Mouse (Mus musculus) left cerebral cortex, postnatal 10 days (tissue): Measurements from ENCODE around the gene Os9. TPM values are rescaled to one million over a fixed set of nuclear protein-coding genes. Genes with fewer than 3 reads are reported as not detected.

ENCODE experiments used
- DNase-seq, 2 experiments: peaks; one replicate each; pipeline ENCODE4 v3.0.0; 2021 to 2022; ENCODE audit warnings: low spot score in 2 of 2, mixed read lengths in 1 of 2; ENCODE audit errors: extremely low spot score in 1 of 2
- intact Hi-C: fragments of 180-260 bp; cut with DNase I; formaldehyde crosslinking; loops from one replicate; pipeline ENCODE4 v1.15.1; 2025
- total RNA-seq, 2 experiments: library from RNA; stranded (reverse); gene quantifications; 2 replicates each; pipeline ENCODE4 v1.2.3; 2021

Gene Os9
- total RNA-seq, 2 experiments from 2014 or later: 103 to 107 TPM

DNA sequence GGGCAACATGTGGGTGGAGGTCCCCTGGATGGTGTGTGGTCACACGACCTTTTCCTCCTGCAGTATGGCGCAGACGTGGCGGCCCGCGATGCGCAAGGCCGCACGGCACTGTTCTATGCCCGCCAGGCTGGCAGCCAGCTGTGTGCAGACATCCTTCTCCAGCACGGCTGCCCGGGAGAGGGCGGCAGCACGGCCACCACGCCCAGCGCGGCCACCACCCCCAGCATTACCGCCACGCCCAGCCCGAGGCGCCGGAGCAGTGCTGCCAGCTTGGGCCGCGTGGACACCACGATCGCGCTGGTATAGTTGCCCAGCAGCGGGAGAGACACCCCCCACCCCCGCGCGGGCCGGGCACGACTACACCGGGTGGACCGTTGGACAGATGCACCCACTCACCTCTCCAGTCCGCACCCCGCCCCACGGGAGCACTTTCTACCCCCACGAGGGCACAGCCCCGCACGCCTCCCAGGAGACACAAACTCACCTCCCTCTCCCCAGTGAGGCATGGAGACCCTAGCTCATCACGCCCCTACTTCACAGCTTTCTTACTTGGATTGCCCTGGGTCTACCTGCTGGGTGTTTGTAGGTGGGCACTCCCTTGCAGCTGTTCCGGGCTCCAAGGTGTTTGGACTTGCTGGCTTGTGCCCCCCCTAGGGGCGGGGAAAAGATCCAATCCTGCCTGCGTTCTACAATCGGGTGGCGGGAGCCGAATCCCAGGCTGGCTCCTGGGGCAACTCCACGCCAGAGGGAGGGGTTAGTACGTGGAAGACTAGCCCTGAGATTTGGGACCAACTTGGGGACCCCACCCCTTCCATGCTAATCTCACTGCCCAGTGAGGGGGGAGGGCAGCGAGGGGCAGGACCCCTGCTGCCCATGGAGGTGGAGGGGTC lies 29.2 kb downstream of the Os9 start:
- peak in 1 of 2 experiments; percentile 71 for DNase-seq
- intact Hi-C loops: no loop called here

DNA sequence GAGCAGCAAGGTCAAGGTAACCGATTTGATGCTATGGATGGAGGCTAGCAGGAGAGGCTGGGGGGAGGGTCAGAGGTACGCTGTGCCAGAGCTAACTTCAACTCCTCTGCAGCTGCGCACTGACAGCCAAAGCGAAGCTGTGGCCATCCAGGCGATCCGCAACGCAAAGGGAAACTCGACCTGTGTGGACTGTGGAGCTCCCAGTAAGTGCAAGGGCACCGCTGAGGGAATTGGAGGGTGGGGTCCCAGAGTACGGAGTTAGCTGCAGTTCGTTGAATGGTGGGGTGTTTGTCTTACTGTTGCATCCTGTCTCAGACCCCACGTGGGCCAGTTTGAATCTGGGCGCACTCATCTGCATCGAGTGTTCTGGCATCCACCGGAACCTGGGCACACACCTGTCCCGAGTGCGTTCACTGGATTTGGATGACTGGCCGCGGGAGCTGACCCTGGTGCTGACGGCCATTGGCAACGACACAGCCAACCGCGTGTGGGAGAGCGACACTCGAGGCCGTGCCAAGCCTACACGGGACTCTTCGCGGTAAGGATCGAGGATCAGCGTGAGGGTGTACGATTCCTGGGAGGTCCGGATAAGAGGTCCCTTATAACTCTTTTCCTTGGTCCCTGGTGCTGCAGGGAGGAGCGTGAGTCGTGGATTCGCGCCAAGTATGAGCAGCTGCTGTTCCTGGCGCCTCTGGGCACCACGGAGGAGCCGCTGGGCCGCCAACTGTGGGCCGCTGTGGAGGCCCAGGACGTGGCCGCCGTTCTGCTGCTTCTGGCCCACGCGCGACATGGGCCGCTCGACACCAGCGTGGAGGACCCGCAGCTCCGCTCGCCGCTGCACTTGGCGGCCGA lies 30.1 kb downstream of the Os9 start:
- intact Hi-C loops: no loop called here
- DNase-seq: peak in 1 of 2 experiments; percentile 73

DNA sequence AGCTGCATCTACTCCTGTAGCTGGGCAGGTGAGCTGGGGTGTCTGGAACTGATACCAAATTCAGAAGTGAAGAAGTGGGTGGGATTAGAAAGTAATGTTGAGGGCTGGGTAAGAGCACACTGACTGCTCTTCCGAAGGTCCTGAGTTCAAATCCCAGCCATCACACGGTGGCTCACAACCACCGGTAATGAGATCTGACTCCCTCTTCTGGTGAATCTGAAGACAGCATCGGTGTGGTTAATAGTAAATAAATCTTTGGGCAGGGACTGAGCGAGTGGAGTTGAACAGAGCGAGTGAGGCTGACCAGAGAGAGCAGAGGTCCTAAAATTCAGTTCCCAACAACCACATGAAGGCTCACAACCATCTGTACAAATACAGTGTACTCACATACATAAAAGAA lies 35.3 kb downstream of the Os9 start:
- DNase-seq: no peak
- intact Hi-C loops: no loop called here

DNA sequence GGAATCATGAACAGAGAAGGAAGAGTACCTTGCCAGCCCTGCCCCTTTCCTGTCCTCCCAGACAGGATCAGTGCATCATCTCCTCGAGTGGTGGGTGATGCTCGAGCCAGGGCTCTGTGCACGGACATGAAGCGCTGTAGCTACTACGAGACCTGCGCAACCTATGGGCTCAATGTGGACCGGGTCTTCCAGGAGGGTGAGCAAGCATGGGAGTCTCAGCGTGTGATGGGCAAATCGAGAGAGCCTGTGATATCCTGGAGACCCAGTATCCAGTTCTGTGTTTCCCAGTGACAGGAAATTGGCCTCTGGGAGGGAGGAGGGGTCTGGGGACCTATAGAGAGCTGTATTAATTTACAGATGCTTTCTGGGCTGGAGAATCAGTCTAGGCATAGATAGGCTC lies 35.9 kb downstream of the Os9 start:
- intact Hi-C loops: no loop called here
- DNase-seq: no peak

DNA sequence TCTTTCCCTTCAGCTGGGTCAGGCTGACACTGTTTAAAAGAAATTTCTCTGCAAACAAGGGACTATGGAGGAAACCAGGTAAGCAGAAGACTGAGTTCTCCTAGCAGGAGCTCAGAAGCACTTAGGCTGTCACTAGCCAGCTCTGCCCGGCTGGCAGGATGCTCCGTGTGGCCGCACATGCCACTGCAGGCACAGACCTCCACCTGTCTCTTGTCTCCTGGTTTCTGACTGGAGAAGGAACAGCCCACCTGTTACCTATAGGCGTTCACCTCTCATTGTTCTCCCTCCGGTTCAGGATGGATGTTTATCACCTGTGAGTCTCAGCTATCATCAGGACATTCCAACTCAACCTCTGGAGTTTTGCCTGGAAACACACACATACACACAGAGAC lies 37.0 kb downstream of the Os9 start:
- DNase-seq: peak in 1 of 2 experiments; percentile 26
- intact Hi-C loops: no loop called here

DNA sequence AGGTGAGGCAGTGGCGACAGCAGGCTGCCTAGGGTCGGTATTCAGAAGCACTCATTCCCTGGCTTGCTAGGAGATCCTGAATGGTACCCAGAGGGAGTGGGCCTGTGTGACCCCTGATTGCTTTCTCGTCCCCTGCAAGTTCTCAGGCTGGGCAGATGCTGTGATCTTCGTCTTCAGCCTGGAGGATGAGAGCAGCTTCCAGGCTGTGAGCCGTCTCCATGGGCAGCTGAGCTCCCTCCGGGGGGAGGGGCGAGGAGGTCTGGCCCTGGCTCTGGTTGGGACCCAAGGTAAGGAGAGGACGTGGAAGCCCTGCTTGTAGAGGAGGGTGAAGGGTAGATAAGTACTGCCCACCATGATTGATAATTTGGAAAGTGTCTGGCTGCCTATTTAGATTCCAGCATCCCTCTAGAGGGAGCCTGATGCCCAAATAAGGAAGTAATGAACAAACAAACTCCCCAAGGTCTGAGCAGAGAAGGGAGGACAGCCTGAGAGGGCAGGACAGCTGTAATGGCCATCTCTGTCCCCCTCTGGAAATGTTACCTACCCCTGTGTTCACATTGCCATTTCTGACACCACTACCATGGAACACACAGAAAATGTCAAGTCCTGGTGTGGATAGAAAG lies 37.5 kb downstream of the Os9 start:
- DNase-seq: peak in 1 of 2 experiments; percentile 50
- intact Hi-C loops: no loop called here

DNA sequence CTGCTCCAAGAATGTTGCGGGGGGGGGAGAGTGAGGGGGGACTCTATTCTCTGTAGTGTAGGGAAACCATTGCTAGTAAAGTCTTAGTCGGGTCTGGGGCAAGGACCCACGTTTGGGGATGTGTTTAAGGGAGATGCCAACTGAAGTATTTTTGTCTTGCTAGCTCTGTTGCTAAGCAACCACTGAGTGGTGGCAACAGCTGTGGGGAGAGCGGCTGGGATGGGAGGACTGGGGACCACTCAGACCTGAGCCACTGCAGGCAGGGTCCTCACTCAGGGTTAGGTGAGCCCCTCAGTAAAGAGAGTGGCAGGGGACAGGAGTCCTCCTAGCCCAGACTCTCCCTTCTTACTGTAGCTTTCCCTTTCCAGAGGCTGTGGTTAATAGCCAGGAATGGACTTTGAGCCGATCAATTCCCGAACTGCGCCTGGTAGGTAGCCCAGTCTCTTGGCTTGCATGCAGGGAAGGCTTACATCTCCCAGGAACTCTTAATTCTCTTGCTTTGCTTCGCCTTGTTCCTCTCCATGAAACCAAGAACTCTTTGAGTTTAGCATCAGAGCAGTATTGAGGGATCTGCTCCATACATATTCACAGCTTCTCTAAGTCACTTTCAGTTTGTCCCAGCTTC lies 38.8 kb downstream of the Os9 start:
- intact Hi-C loops: no loop called here
- peak in 1 of 2 experiments; percentile 45 for DNase-seq

DNA sequence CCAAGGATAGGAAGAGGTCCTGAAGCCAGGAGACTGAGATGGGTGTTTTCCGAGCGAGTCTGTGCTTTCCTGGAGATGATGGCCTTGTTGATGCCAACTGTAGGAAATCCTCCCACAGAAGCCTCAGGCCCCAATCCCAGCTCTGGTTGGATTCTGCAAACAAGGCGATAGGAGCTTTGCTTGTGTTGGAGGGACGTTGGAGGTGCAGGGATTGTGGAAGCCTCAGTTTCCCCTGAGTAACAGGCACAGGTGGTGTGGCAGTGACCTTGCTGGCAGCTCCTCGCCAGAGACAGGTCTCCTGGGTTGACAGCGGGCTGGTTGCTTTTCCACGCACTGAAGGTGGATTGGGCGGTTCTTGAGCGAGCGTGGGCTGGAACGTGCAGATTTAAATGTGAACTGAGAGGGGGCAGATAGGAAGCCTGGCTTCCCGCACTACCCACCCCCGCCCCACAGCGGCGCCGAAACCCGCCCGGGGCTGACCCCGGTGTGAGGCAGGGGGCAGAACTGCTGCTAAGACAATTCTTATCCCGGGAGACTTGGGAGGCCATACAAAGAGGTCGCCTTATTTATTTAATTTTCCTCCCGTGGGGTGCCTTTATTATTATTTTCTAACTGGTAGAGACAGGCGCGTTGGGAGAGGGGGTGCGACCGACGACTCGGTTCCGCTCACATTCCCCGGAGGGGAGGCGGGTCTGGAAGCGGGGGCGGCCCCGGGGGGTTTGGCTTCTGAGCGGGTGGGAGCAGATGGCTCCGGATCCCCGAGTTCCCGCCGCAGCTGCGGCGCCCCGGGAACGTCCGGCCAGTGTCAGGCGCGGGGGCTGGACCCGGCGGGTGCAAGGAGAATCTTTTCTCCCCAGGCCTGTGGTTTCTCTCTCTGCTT lies 39.8 kb downstream of the Os9 start:
- intact Hi-C loops: no loop called here
- DNase-seq: peak in 1 of 2 experiments; percentile 85

DNA sequence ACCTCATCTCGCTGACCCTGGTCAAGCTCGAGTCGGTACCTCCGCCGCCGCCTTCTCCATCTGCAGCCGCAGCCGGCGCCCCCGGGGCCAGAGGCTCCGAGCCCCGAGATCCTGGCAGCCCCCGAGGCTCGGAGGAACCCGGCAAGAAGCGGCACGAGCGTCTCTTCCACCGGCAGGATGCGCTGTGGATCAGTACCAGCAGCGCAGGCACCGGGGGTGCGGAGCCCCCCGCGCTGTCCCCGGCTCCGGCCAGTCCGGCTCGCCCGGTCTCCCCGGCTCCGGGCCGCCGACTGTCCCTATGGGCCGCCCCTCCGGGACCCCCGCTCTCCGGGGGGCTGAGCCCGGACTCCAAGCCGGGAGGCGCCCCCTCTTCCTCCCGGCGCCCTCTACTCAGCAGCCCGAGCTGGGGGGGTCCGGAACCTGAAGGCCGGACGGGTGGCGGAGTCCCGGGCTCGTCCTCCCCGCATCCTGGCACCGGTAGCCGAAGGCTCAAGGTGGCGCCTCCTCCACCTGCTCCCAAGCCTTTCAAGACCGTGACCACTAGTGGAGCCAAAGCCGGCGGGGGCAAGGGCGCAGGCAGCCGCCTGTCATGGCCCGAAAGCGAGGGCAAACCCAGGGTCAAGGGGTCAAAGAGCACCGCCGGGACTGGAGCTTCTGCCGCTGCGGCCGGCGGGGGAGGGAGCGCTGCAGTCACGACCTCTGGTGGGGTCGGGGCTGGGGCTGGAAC lies 41.1 kb downstream of the Os9 start:
- peak in 1 of 2 experiments; percentile 75 for DNase-seq

DNA sequence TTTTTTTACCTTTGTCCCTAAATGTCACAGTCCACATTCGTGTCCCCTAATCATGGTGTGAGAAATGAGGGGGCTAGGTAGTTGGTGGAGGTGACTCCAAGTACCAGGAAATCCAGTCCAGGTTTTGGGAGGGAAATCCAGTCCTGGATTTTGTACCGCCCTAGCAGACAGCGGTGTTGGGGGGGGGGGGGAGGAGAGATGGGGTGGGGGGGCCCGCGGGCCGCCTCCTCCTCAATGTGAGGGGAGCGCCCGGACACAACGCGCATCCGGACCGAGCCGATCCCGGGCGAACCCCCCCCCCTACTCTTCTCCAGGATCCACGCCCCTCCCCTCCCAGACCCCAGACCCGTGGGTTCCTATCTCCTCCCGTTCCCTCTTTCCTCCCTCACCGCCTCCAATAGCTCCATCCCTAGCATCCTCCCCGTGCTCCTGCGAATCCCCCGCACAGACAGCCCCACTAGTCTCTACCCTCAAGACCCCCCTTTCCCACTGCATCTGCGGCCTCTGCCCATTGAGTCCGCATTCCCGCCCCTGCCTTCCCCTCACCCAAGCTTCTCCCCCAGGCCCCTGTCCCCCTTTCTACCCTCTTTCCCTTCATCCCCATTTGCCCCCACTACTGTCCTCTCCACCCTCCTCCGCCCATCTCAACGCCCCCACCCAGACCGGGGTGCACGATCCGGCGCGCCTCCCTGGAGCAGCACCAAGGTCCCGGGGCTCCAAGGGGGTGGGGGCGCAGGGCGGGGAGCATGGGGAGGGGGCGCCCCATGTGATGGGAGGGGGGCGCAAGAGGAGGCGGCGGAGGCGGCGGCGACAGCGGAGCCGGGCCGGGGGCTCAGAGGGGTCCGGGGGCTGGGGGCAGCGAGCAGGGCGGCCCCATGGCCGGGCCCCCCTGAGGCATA lies 42.0 kb downstream of the Os9 start:
- peak; percentile 70 to 79 for DNase-seq
- intact Hi-C loops: no loop called here

More for the DNA sequence above, 41.1 kb downstream of the Os9 start:
- intact Hi-C loops: no loop called here

DNA sequence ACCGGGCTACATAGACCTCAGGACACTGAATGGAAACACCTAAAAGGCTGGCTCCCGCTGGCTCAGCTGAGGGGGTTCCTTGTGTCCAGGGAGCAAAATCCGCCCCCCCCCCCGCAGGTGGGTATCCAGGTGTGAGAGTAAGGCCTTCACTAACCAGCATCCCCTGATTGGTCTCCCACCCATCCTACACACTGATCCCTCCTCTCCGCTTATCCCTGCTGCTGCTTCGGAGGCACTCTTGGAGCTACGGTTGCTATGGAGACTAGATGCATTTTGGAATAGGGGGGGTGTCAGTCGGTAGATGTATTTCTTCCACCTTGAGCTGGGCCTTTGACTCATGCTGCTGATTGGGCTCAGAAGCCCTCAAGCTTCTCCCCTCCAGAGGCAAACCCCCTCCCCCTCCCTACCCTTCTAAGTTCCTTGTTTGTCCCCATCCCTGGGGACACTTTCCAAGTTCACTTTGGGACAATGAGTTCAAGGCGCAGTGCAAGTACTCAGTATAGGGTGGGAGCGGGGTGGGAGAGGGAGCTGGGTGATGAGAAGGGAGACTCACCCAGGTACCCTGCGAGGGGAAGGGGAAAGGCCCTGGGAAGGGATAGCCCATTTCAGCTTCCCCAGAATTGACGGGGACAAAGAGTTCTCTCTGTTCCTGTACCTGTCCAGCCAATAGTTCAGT lies 42.8 kb downstream of the Os9 start:
- DNase-seq: peak; percentile 58 to 70
- intact Hi-C loops: no loop called here

DNA sequence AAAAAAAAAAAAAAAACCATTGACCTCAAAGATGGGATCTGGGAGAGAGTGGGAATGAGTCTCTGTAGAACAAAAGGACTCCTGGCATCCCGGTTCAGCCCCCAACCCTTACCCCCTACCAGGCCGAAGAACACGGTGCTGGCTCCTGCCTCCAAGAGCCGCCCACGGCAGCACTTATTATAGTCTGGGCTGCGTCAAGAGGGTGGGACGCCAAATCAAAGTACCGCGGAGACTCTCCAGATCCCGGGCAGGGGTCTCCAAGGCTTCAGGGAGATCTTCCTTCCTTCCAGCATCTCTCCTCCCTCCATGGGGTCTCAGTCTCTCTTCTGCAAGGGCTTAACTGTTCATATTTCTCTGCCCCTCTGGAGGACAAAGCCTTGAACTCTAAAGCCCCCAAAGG lies 43.4 kb downstream of the Os9 start:
- peak in 1 of 2 experiments; percentile 64 for DNase-seq
- intact Hi-C loops: no loop called here

DNA sequence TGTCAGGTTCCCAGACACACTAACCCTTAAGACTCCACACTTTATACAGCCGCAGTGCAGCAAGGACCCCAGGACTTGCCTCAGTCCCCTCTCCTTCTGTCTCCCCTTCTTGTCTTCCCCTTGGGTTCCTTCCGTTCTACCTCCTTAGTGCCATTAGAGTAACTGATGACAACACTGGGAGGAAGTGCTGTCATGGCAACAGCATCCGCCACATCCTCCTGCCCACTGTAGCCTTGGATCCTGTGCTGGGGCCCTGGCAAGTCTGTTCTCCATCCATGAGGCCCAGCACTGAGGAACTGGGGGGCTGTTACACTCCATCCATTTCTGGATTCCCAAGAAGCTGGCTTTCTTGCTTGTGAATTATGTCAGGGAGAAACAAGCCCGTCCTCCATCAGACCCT lies 44.8 kb downstream of the Os9 start:
- intact Hi-C loops: no loop called here
- peak in 1 of 2 experiments; percentile 49 for DNase-seq

DNA sequence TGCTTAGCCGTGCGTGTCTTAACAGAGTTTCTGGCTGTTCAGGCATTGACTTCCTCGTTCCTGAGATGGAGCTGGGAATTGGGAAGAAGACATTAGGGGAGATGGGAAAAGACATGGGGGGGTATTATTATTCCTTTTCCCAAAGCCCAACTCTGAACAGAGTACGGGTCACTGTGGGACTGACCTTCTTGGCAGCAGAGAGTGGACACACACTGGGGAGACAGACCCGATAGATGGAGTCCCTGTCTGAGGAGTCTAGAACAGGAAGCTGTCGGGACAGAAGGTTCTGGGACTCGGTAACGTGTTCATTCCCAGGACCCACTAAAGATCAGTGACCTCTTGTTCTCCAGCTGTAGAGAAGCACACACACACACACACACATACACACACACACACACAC lies 45.3 kb downstream of the Os9 start:
- no peak for DNase-seq
- intact Hi-C loops: no loop called here

DNA sequence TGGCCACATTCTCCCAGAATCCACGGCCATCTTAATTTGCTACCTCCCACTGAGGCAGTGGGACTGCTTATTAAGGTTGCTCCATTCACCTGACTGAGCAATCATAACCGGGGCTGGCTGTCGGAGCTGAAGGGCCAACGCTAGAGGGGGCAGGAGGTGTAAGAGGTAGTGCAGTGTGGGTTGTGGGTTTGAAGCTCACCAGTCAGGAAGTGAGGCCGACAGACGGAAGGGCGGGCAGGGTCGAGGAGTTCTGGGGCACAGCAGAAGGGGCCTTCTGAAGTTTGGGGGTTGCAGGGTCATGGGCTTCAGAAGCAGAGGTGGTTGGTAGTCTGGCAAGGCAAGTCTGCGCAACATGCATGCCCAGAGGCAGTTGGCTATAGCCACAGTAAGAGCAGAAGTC lies 45.9 kb downstream of the Os9 start, which contains the start of gene Agap2:
Gene Agap2 (plus strand): TSS at position 205 of the 400 bp plus-strand sequence.
- intact Hi-C loops: no loop called here
- DNase-seq: no peak

DNA sequence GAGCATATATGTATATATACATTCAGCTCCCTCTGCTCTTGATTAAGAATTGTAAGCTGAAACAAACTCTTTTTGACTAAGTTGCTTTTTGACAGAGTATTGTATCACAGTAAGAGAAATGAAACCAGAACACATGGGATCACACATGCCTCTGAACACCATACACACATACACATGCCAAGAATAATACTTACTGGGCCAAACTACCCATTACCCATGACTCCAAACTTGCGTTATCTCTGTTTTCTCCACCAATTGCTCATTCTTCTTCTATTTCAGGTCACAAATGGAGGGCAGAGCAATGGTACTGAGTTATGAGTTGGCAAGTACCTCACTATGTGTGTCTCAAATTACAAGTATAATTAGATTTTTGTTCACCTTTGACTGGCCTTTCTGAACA lies 47.0 kb downstream of the Os9 start:
- DNase-seq: no peak
- intact Hi-C loops: no loop called here
